Mouse (Mus musculus): Measurements from ENCODE around the gene Rab14. TPM values are rescaled to one million over a fixed set of nuclear protein-coding genes. Genes with fewer than 3 reads are reported as not detected.

The Rab14 gene
- total and polyA plus RNA-seq, 2 experiments from 2014 or later: 65.3 to 504 TPM

DNA sequence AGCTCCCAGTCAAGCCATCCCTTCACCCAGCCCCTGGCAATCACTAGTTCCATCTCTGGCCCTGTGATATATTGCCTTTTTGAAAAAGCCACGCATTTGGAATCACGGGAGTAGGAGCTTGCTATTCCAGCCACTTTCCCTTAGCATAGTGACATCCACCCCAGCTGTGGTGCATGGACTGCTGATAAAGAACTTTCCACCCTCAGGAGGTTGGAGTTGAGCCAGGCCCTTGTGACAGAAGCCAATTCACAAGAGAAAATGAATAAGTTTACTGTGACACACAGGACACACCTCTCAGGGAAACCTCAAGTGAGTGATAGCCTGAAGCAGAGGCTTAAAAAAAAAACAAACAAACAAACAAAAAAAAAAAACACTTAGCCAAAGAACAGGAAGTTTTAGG, 31.0 kb upstream of the Rab14 start:
- Histone ChIP-seq H3K9ac (replicated peaks; ENCODE audit: low read length, poor library complexity, severe bottlenecking) (no peak overlapping the region), H3K27ac (ENCODE audit: low read depth, low read length) (no peak overlapping the region), H3K4me3 (ENCODE audit: low read depth, low read length) (no peak overlapping the region), H3K4me2 (ENCODE audit: low read depth, low read length, poor library complexity, severe bottlenecking) (no peak overlapping the region), H3K9me3 (ENCODE audit: low read length) (no peaks in the 10 kb centered on the region), H3K4me1 (ENCODE audit: insufficient read depth, low read length) (no peaks in the 10 kb centered on the region), H3K27me3 (ENCODE audit: insufficient read depth, low read length) (no peaks in the 10 kb centered on the region), H3K36me3 (ENCODE audit: insufficient read depth, low read length) (no peaks in the 10 kb centered on the region)
- TF ChIP-seq CTCF (IDR thresholded peaks at IDR 0.05): no peak
- DNase-seq (ENCODE audit: low spot score): no peak
- WGBS: 60% methylated on average over 2 of the region's 2 CpGs
- no peak for ATAC-seq (ENCODE audit: low FRiP score)

- WGBS: 12% methylated on average over 8 of the region's 8 CpGs
- no peak for TF ChIP-seq CTCF (IDR thresholded peaks at IDR 0.05)
- DNase-seq (ENCODE audit: low spot score): no peak
- Histone ChIP-seq H3K27me3 (ENCODE audit: insufficient read depth, low read length) (no peaks in the 10 kb centered on the region), H3K4me1 (ENCODE audit: insufficient read depth, low read length) (no peaks in the 10 kb centered on the region), H3K9ac (replicated peaks; ENCODE audit: low read length, poor library complexity, severe bottlenecking) (no peak overlapping the region), H3K36me3 (ENCODE audit: insufficient read depth, low read length) (no peaks in the 10 kb centered on the region), H3K9me3 (ENCODE audit: low read length) (no peaks in the 10 kb centered on the region), H3K4me2 (ENCODE audit: low read depth, low read length, poor library complexity, severe bottlenecking) (no peak overlapping the region), H3K27ac (ENCODE audit: low read depth, low read length) (no peak overlapping the region), H3K4me3 (ENCODE audit: low read depth, low read length) (no peak overlapping the region)
- ATAC-seq (ENCODE audit: low FRiP score): no peak
These were observed 29.3 kb upstream of the Rab14 start for GRCm38 (mm10) chr2:35230215-35230614.

DNA sequence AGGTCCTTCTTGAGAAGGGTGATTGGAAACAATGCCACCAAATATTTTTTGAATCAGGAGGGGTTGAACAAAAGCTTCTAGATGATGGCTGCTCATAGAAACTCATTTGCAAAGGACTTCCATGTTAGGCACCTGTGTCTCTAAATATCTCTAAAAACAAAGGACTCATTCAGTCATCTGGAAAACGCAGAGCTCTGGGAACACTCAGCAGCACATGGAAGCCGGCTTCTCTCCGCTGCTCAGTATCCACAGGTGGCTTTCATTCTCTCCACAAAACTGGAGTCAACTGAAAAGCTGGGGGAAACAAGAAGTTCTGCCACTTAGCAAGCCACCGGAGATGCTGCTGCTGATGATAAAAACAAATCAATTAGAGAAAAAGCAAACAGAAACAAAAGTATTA, 27.2 kb upstream of the Rab14 start:
- no peak for TF ChIP-seq CTCF (IDR thresholded peaks at IDR 0.05)
- DNase-seq (ENCODE audit: low spot score) (no peak), ATAC-seq (ENCODE audit: low FRiP score) (no peak)
- H3K4me3 ChIP-seq (ENCODE audit: low read depth, low read length): no peak overlapping the region
- no peak overlapping the region for H3K4me2 ChIP-seq (ENCODE audit: low read depth, low read length, poor library complexity, severe bottlenecking)
- no peaks in the 10 kb centered on the region for H3K4me1 ChIP-seq (ENCODE audit: insufficient read depth, low read length)
- H3K36me3 ChIP-seq (ENCODE audit: insufficient read depth, low read length): no peaks in the 10 kb centered on the region
- WGBS: 55% methylated on average over 4 of the region's 4 CpGs
- no peak overlapping the region for H3K27ac ChIP-seq (ENCODE audit: low read depth, low read length)
- H3K27me3 ChIP-seq (ENCODE audit: insufficient read depth, low read length): no peaks in the 10 kb centered on the region
- H3K9ac ChIP-seq (replicated peaks; ENCODE audit: low read length, poor library complexity, severe bottlenecking): no peak overlapping the region
- H3K9me3 ChIP-seq (ENCODE audit: low read length): no peaks in the 10 kb centered on the region

GRCm38 (mm10) chr2:35224285-35224684, 23.4 kb upstream of the Rab14 start:
- H3K4me2 ChIP-seq (ENCODE audit: low read depth, low read length, poor library complexity, severe bottlenecking): no peak overlapping the region
- no peaks in the 10 kb centered on the region for H3K4me1 ChIP-seq (ENCODE audit: insufficient read depth, low read length)
- no peak overlapping the region for H3K9ac ChIP-seq (replicated peaks; ENCODE audit: low read length, poor library complexity, severe bottlenecking)
- WGBS: 92% methylated on average over 15 of the region's 15 CpGs
- TF ChIP-seq CTCF (IDR thresholded peaks at IDR 0.05): no peak
- no peak overlapping the region for H3K27ac ChIP-seq (ENCODE audit: low read depth, low read length)
- no peak overlapping the region for H3K4me3 ChIP-seq (ENCODE audit: low read depth, low read length)
- DNase-seq (ENCODE audit: low spot score): no peak
- no peak for ATAC-seq (ENCODE audit: low FRiP score)
- H3K27me3 ChIP-seq (ENCODE audit: insufficient read depth, low read length): no peaks in the 10 kb centered on the region
- no peaks in the 10 kb centered on the region for H3K36me3 ChIP-seq (ENCODE audit: insufficient read depth, low read length)
- no peaks in the 10 kb centered on the region for H3K9me3 ChIP-seq (ENCODE audit: low read length)

GRCm38 (mm10) chr2:35222822-35223391, 22.0 kb upstream of the Rab14 start:
- Histone ChIP-seq H3K9me3 (ENCODE audit: low read length) (no peaks in the 10 kb centered on the region), H3K4me1 (ENCODE audit: insufficient read depth, low read length) (no peaks in the 10 kb centered on the region), H3K9ac (replicated peaks; ENCODE audit: low read length, poor library complexity, severe bottlenecking) (no peak overlapping the region), H3K27me3 (ENCODE audit: insufficient read depth, low read length) (no peaks in the 10 kb centered on the region), H3K4me3 (ENCODE audit: low read depth, low read length) (no peak overlapping the region), H3K36me3 (ENCODE audit: insufficient read depth, low read length) (no peaks in the 10 kb centered on the region), H3K4me2 (ENCODE audit: low read depth, low read length, poor library complexity, severe bottlenecking) (no peak overlapping the region), H3K27ac (ENCODE audit: low read depth, low read length) (no peak overlapping the region)
- WGBS: 73% methylated on average over 6 of the region's 6 CpGs
- no peak for DNase-seq (ENCODE audit: low spot score)
- ATAC-seq (ENCODE audit: low FRiP score): no peak
- TF ChIP-seq CTCF (IDR thresholded peaks at IDR 0.05): no peak

DNA sequence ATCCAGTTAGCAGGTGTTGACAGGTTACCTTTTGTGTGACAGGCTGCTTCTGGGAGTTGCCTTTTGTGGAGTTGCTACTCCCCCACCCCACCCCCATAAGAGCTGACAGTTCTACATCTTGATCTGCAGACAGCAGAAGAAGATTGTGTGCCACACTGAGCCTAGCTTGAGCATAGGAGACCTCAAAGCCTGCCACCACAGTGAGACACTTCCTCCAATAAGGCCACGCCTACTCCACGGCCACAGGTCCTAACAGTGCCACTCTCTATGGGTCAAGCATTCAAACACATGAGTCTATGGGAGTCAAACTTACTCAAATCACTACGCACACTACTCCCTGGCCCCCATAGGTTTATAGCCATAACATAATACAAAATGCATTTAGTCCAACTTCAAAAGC, 17.8 kb upstream of the Rab14 start:
- H3K4me1 ChIP-seq (ENCODE audit: insufficient read depth, low read length): no peaks in the 10 kb centered on the region
- H3K9ac ChIP-seq (replicated peaks; ENCODE audit: low read length, poor library complexity, severe bottlenecking): no peak overlapping the region
- no peaks in the 10 kb centered on the region for H3K36me3 ChIP-seq (ENCODE audit: insufficient read depth, low read length)
- DNase-seq (ENCODE audit: low spot score) (no peak), ATAC-seq (ENCODE audit: low FRiP score) (no peak)
- H3K9me3 ChIP-seq (ENCODE audit: low read length): no peaks in the 10 kb centered on the region
- H3K4me3 ChIP-seq (ENCODE audit: low read depth, low read length): no peak overlapping the region
- H3K27ac ChIP-seq (ENCODE audit: low read depth, low read length): no peak overlapping the region
- no peaks in the 10 kb centered on the region for H3K27me3 ChIP-seq (ENCODE audit: insufficient read depth, low read length)
- H3K4me2 ChIP-seq (ENCODE audit: low read depth, low read length, poor library complexity, severe bottlenecking): no peak overlapping the region
- no peak for TF ChIP-seq CTCF (IDR thresholded peaks at IDR 0.05)
- 95% methylated on average over 3 of the region's 3 CpGs for WGBS

All from midbrain, postnatal 0 days (tissue).